Mouse (Mus musculus) megakaryocyte, embryonic 14.5 days (primary cell): Measurements from ENCODE around the gene Hmgb1.

Experiments used
- FLI1 ChIP-seq: IDR thresholded peaks from 2 replicates; pipeline ENCODE4 v1.6.1; 2012; ENCODE audit warnings: low read length, inconsistent platforms, mixed read lengths
- GATA1 ChIP-seq: IDR thresholded peaks from 3 replicates; pipeline ENCODE4 v1.6.1; 2012; ENCODE audit warnings: mixed read lengths, low read length, inconsistent platforms, borderline replicate concordance

DNA sequence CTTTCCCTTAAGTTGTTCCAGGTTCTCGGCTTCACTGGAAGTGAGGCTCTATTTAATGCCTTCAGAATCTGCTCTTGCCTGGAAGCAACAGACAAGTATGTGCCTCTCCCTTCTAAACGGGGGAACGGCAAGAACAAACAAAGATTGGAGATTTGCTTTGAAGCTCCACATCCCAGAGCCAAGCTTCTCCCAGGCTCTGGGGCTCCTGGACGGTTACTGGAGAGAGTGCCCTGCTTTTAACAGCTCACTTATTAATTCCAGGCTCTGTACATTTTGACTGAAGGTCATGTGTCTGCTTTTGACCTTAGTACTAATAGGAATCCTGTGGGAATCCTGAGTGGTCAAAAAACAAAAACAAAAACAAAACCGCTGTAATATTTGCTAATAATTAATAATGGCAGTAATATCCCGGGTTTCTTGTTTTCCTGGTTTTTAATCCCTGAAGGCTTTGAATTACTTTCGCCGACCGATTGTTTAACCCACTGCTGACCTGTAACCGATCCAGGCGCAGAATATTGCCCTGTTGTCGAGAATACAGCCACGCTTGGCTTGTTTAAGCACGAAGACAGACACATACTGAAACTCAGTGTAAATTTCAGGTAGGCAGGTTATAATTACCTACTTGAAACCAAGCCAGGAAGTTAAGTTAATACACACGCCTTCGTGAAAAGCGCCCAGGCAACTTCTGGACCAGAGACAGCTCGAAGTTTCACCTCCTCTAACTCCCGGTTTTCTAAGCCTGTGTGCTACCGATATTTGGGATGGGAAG, 182.1 kb downstream of the Hmgb1 start:
- TF ChIP-seq GATA1: no peak
- no peak for TF ChIP-seq FLI1
